8 mouse cellular contexts compared by ENCODE assay signal in the genomic region with DNA sequence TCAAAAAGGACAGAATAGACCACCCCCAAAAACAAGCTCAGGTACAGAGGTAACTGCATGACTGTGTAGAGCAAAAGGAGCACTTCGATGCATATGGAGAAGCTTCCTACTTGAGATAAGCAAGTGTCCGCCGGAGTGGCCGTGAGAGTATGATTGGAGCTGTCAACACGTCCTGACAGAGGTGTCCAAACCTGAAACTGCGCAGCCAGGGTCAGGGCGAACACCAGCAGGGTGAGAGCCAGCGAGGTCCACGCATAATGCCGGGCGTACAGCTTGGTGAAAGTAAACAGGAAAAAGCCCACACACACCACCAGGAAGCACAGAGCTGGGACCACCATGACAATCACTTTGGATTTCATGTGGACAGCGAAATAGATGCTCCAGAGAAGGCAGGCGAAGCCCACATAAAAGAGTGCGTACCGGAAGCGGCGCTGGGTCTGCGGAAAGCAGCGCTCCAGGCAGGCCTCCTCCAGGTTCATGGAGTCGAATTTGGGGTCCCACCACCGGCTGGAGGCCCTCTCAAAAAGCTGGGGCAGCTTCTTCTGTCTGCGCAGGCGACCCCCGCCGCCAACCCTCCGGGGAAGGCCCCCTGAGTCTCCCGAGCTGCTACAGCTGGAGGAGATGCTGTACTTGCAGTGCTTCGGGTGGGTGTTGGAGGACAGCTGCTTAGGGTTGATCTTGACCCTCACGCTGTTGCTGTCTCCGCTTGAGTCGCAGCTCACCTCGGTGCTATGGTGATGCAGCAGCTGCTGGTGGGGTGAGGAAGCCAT. TPM values are rescaled to one million over a fixed set of nuclear protein-coding genes. Genes with fewer than 3 reads are reported as not detected.
DNase-seq lines count a peak whose midpoint lies in the region; ATAC-seq and TF ChIP-seq lines count a peak whose summit lies in the region.

No protein-coding gene starts in this region.

- H3K4me3 ChIP-seq in bone marrow macrophage, adult 2 months (ENCODE audit: insufficient read depth, low read length): peak overlapping the region; percentile 81
- H3K4me3 ChIP-seq in heart, embryonic 11.5 days (ENCODE audit: low read depth, low read length): peak overlapping the region; percentile 74
- peak overlapping the region; percentile 87 for H3K4me3 ChIP-seq in midbrain, embryonic 15.5 days

- no peak for TF ChIP-seq POLR2A in bone marrow macrophage, adult 2 months (IDR thresholded peaks at IDR 0.05; ENCODE audit: borderline replicate concordance, low read depth, low read length)

- 5% methylated on average over 32 of the region's 32 CpGs for WGBS in heart, embryonic 11.5 days (ENCODE audit: insufficient replicate concordance)
- 12% methylated on average over 32 of the region's 32 CpGs for WGBS in midbrain, embryonic 15.5 days

- H3K27me3 ChIP-seq in heart, embryonic 11.5 days (ENCODE audit: control insufficient read depth, insufficient read depth, low read length): peaks cover 47% of the 10 kb centered on the region
- no peaks in the 10 kb centered on the region; the same call in 1 of the 2 replicates for H3K27me3 ChIP-seq in midbrain, embryonic 15.5 days (replicated peaks)

- H3K4me2 ChIP-seq in heart, embryonic 11.5 days: peak overlapping the region; percentile 100
- peak overlapping the region; percentile 93 for H3K4me2 ChIP-seq in midbrain, embryonic 15.5 days

- H3K4me1 ChIP-seq in bone marrow macrophage, adult 2 months (ENCODE audit: control insufficient read depth, insufficient read depth, low read length): peaks cover 52% of the 10 kb centered on the region
- no peaks in the 10 kb centered on the region; the same call in 1 of the 2 replicates for H3K4me1 ChIP-seq in heart, embryonic 11.5 days (ENCODE audit: control insufficient read depth, insufficient read depth, low read length)
- H3K4me1 ChIP-seq in midbrain, embryonic 15.5 days: peaks cover 57% of the 10 kb centered on the region

- H3K36me3 ChIP-seq in heart, embryonic 11.5 days (ENCODE audit: control insufficient read depth, insufficient read depth, low read length): no peaks in the 10 kb centered on the region
- H3K36me3 ChIP-seq in midbrain, embryonic 15.5 days (replicated peaks): no peaks in the 10 kb centered on the region

- H3K27ac ChIP-seq in bone marrow macrophage, adult 2 months (ENCODE audit: insufficient read depth, low read depth, low read length): no peak overlapping the region
- no peak overlapping the region for H3K27ac ChIP-seq in heart, embryonic 11.5 days (ENCODE audit: low read depth, low read length)
- H3K27ac ChIP-seq in midbrain, embryonic 15.5 days: peak overlapping the region; percentile 86

- no peak for TF ChIP-seq CTCF in bone marrow macrophage, adult 2 months (IDR thresholded peaks at IDR 0.05; ENCODE audit: low read depth, low read length)

- peak; percentile 51 for DNase-seq in layer of hippocampus, postnatal 10 days (ENCODE audit: low spot score in 2 of 2)
- DNase-seq in layer of hippocampus, adult 9-11 months: no peak
- peak; percentile 12 for DNase-seq in left cerebral cortex, postnatal 4 days
- DNase-seq in natural killer cell, adult 2 months (ENCODE audit: low spot score in 2 of 2): no peak
- DNase-seq in layer of hippocampus, postnatal 25 days (ENCODE audit: extremely low spot score in 1 of 2, low spot score in 1 of 2): no peak

- intact Hi-C loops in left cerebral cortex, postnatal 4 days (cut with DNase I): loop anchor here (5.0 kb wide), 1 partner anchor 102 kb away; no protein-coding TSS in a partner anchor

- no peak for ATAC-seq in heart, embryonic 11.5 days (replicated peaks; ENCODE audit: insufficient number of reproducible peaks, low FRiP score, low TSS enrichment)
- ATAC-seq in midbrain, embryonic 15.5 days (replicated peaks): peak; percentile 18; the same call in 1 of the 2 replicates

- no peaks in the 10 kb centered on the region for H3K9me3 ChIP-seq in heart, embryonic 11.5 days (replicated peaks; ENCODE audit: control insufficient read depth, low read length)
- H3K9me3 ChIP-seq in midbrain, embryonic 15.5 days: no peaks in the 10 kb centered on the region

- H3K9ac ChIP-seq in heart, embryonic 11.5 days (ENCODE audit: low read depth, low read length): peak overlapping the region; percentile 77; the same call in 1 of the 2 replicates
- peak overlapping the region; percentile 86 for H3K9ac ChIP-seq in midbrain, embryonic 15.5 days

RNA-seq across cellular contexts. Expression of a gene that starts 1.3 kb away (rescaled TPM):
- 10 to 100 TPM; 48.7 to 51.6 TPM for total RNA-seq in layer of hippocampus, postnatal 10 days (2021)
- 8.2 and 10.5 TPM in 2 replicates for polyA plus RNA-seq in bone marrow macrophage, adult 2 months (2012; ENCODE audit: insufficient read depth, insufficient read length, missing spikeins)
- 0.99 and 1.2 TPM in 2 replicates for polyA plus RNA-seq in heart, embryonic 11.5 days (2014; fragmentation: Nextera tagmentation; extraction: Ambion mirVana)
- total RNA-seq in left cerebral cortex, postnatal 4 days (2021): 10 to 100 TPM; 21.1 to 22.3 TPM
- polyA plus RNA-seq in midbrain, embryonic 15.5 days (2015; fragmentation: Nextera tagmentation; extraction: Ambion mirVana): 4.2 and 4.6 TPM in 2 replicates
- total RNA-seq in layer of hippocampus, postnatal 25 days (2021): 10 to 100 TPM; 92.5 to 98.5 TPM

Comparison
In these comparisons a context has a peak if more than half of its experiments do, and no peak if none do; other contexts are left out.
1. DNase-seq: peak in layer of hippocampus, postnatal 10 days (2 of 2) and left cerebral cortex, postnatal 4 days (single experiment); none in layer of hippocampus, adult 9-11 months (single experiment), natural killer cell, adult 2 months (0 of 2) and layer of hippocampus, postnatal 25 days (0 of 2).
2. Peak in every context shown above with its lines, with median percentiles within 50 percentile points of each other: H3K4me3 ChIP-seq.